Mouse (Mus musculus) stomach, embryonic 14.5 days (tissue): ENCODE results near the gene Hmgb2. TPM values are rescaled to one million over a fixed set of nuclear protein-coding genes. Genes with fewer than 3 reads are reported as not detected.
A peak's percentile ranks its signal among the peaks of the same experiment; 100 is the strongest.

ENCODE experiments used
- ATAC-seq: fragments of 200-750 bp; cut with Nextera tagmentation; 2 replicates; pipeline ENCODE4 v1.8.0; 2017; ENCODE audit warnings: low read depth, moderate TSS enrichment; ENCODE audit not compliant: insufficient number of reproducible peaks, insufficient read depth, low FRiP score
- H3K27ac ChIP-seq: fragments of 300-500 bp; sonication (generic); 2 replicates; pipeline ENCODE4 v1.5.1; 2014; ENCODE audit warnings: mild to moderate bottlenecking, low read length, moderate library complexity, mixed read lengths
- H3K27me3 ChIP-seq: fragments of 300-500 bp; sonication (generic); 2 replicates; pipeline ENCODE4 v1.6.1; 2014; ENCODE audit warnings: low read length, control low read depth, mixed read lengths; ENCODE audit not compliant: control insufficient read depth, insufficient read depth
- H3K36me3 ChIP-seq: fragments of 300-500 bp; sonication (generic); 2 replicates; pipeline ENCODE4 v1.6.1; 2014; ENCODE audit warnings: mild to moderate bottlenecking, control low read depth, low read length, moderate library complexity, mixed read lengths; ENCODE audit not compliant: control insufficient read depth, insufficient read depth
- H3K4me1 ChIP-seq: fragments of 300-500 bp; sonication (generic); 2 replicates; pipeline ENCODE4 v1.6.1; 2014; ENCODE audit warnings: low read length, control low read depth, mixed read lengths; ENCODE audit not compliant: control insufficient read depth, insufficient read depth
- H3K4me2 ChIP-seq: fragments of 300-500 bp; sonication (generic); replicated peaks from 2 replicates; pipeline ENCODE4 v1.6.1; 2014; ENCODE audit warnings: low read depth, low read length, control low read depth
- H3K4me3 ChIP-seq: fragments of 300-500 bp; sonication (generic); 2 replicates; pipeline ENCODE4 v1.5.1; 2014; ENCODE audit warnings: low read depth, low read length, control low read depth
- H3K9ac ChIP-seq: fragments of 300-500 bp; sonication (generic); replicated peaks from 2 replicates; pipeline ENCODE4 v1.6.1; 2014; ENCODE audit warnings: low read depth, mild to moderate bottlenecking, control low read depth, low read length, moderate library complexity, mixed read lengths
- H3K9me3 ChIP-seq: fragments of 300-500 bp; sonication (generic); 2 replicates; pipeline ENCODE4 v1.6.1; 2016; ENCODE audit warnings: low read depth, low read length, control low read depth; ENCODE audit not compliant: control insufficient read depth
- WGBS: fragments of 180-500 bp; shearing (Covaris S2); extraction: QIAGEN DNeasy Blood & Tissue Kit; methylation state at CpG from one replicate; pipeline ENCODE4 v1.1.7; 2014; 5-methylcytosine and 5-hydroxymethylcytosine counted together
- polyA plus RNA-seq: library from polyadenylated mRNA; unstranded; fragments of >200 nt; fragmentation: Nextera tagmentation; extraction: Ambion mirVana; gene quantifications from 2 replicates; pipeline ENCODE4 v1.2.1, GENCODE M21; 2014

Gene Hmgb2
- polyA plus RNA-seq, 1 experiment from 2014 or later = 360 TPM

- 68% methylated on average over 4 of the region's 4 CpGs for WGBS
Observed at GRCm38 (mm10) chr8:57534495-57534894, 22.8 kb downstream of the Hmgb2 start.

GRCm38 (mm10) chr8:57536167-57536566, 24.5 kb downstream of the Hmgb2 start:
- no peaks in the 10 kb centered on the region for H3K4me1 ChIP-seq
- no peak overlapping the region for H3K4me3 ChIP-seq
- H3K27me3 ChIP-seq = no peaks in the 10 kb centered on the region
- H3K9me3 ChIP-seq = no peaks in the 10 kb centered on the region
- H3K9ac ChIP-seq = no peak overlapping the region
- ATAC-seq = no peak
- H3K4me2 ChIP-seq = no peak overlapping the region
- 89% methylated on average over 6 of the region's 6 CpGs for WGBS
- H3K27ac ChIP-seq = no peak overlapping the region
- peaks cover 4% of the 10 kb centered on the region; the same call in 1 of the 2 replicates for H3K36me3 ChIP-seq

More at GRCm38 (mm10) chr8:57534495-57534894, 22.8 kb downstream of the Hmgb2 start:
- Histone ChIP-seq H3K9me3 (no peaks in the 10 kb centered on the region), H3K27me3 (no peaks in the 10 kb centered on the region), H3K4me1 (peaks cover 3% of the 10 kb centered on the region; the same call in 1 of the 2 replicates), H3K4me2 (no peak overlapping the region), H3K27ac (no peak overlapping the region), H3K36me3 (peaks cover 4% of the 10 kb centered on the region; the same call in 1 of the 2 replicates), H3K4me3 (no peak overlapping the region), H3K9ac (no peak overlapping the region)
- ATAC-seq = no peak

GRCm38 (mm10) chr8:57538601-57539000, 26.9 kb downstream of the Hmgb2 start:
- H3K27me3 ChIP-seq = no peaks in the 10 kb centered on the region
- H3K4me2 ChIP-seq = no peak overlapping the region
- no peak overlapping the region for H3K27ac ChIP-seq
- no peak for ATAC-seq
- no peaks in the 10 kb centered on the region for H3K4me1 ChIP-seq
- no peak overlapping the region for H3K9ac ChIP-seq
- peaks cover 4% of the 10 kb centered on the region; the same call in 1 of the 2 replicates for H3K36me3 ChIP-seq
- no peak overlapping the region for H3K4me3 ChIP-seq
- 89% methylated on average over 7 of the region's 7 CpGs for WGBS
- H3K9me3 ChIP-seq = no peaks in the 10 kb centered on the region

GRCm38 (mm10) chr8:57540110-57540838, 28.6 kb downstream of the Hmgb2 start:
- Histone ChIP-seq H3K36me3 (peaks cover 4% of the 10 kb centered on the region; the same call in 1 of the 2 replicates), H3K27me3 (no peaks in the 10 kb centered on the region), H3K4me2 (no peak overlapping the region), H3K4me1 (no peaks in the 10 kb centered on the region), H3K4me3 (no peak overlapping the region), H3K9me3 (no peaks in the 10 kb centered on the region), H3K9ac (no peak overlapping the region), H3K27ac (no peak overlapping the region)
- ATAC-seq = peak; percentile 49; the same call in 1 of the 2 replicates
- WGBS = 44% methylated on average over 12 of the region's 12 CpGs

GRCm38 (mm10) chr8:57540951-57541350, 29.2 kb downstream of the Hmgb2 start:
- Histone ChIP-seq H3K4me2 (no peak overlapping the region), H3K9ac (no peak overlapping the region), H3K9me3 (no peaks in the 10 kb centered on the region), H3K4me3 (no peak overlapping the region), H3K4me1 (no peaks in the 10 kb centered on the region), H3K36me3 (peaks cover 4% of the 10 kb centered on the region; the same call in 1 of the 2 replicates), H3K27me3 (no peaks in the 10 kb centered on the region), H3K27ac (no peak overlapping the region)
- 76% methylated on average over 11 of the region's 11 CpGs for WGBS
- ATAC-seq = no peak

GRCm38 (mm10) chr8:57541405-57541804, 29.7 kb downstream of the Hmgb2 start:
- 84% methylated on average over 9 of the region's 9 CpGs for WGBS

GRCm38 (mm10) chr8:57546401-57546800, 34.7 kb downstream of the Hmgb2 start:
- no peak for ATAC-seq
- 90% methylated on average over 3 of the region's 3 CpGs for WGBS

More at GRCm38 (mm10) chr8:57541405-57541804, 29.7 kb downstream of the Hmgb2 start:
- no peak for ATAC-seq
- Histone ChIP-seq H3K36me3 (peaks cover under 1% of the 10 kb centered on the region; the same call in 1 of the 2 replicates), H3K9ac (no peak overlapping the region), H3K27ac (no peak overlapping the region), H3K4me1 (no peaks in the 10 kb centered on the region), H3K4me3 (no peak overlapping the region), H3K9me3 (no peaks in the 10 kb centered on the region), H3K27me3 (no peaks in the 10 kb centered on the region), H3K4me2 (no peak overlapping the region)

GRCm38 (mm10) chr8:57546834-57547233, 35.1 kb downstream of the Hmgb2 start:
- no peaks in the 10 kb centered on the region for H3K9me3 ChIP-seq
- WGBS = 75% methylated on average over 3 of the region's 3 CpGs

More at GRCm38 (mm10) chr8:57546401-57546800, 34.7 kb downstream of the Hmgb2 start:
- Histone ChIP-seq H3K36me3 (no peaks in the 10 kb centered on the region; the same call in 1 of the 2 replicates), H3K9ac (no peak overlapping the region), H3K9me3 (no peaks in the 10 kb centered on the region), H3K27me3 (no peaks in the 10 kb centered on the region), H3K4me2 (no peak overlapping the region), H3K27ac (no peak overlapping the region), H3K4me3 (no peak overlapping the region), H3K4me1 (no peaks in the 10 kb centered on the region)

More at GRCm38 (mm10) chr8:57546834-57547233, 35.1 kb downstream of the Hmgb2 start:
- no peak overlapping the region for H3K4me3 ChIP-seq
- H3K27me3 ChIP-seq = no peaks in the 10 kb centered on the region
- no peaks in the 10 kb centered on the region for H3K4me1 ChIP-seq
- no peak overlapping the region for H3K9ac ChIP-seq
- no peak overlapping the region for H3K4me2 ChIP-seq
- no peak for ATAC-seq
- H3K36me3 ChIP-seq = peaks cover 2% of the 10 kb centered on the region
- H3K27ac ChIP-seq = no peak overlapping the region
